Mouse (Mus musculus) hindbrain, embryonic 16.5 days (tissue): ENCODE measurements around the gene Dlx3. TPM values are rescaled to one million over a fixed set of nuclear protein-coding genes. Genes with fewer than 3 reads are reported as not detected.

ENCODE experiments used
- ATAC-seq: fragments of 200-750 bp; cut with Nextera tagmentation; 2 replicates; pipeline ENCODE4 v1.8.0; 2017; ENCODE audit warnings: moderate TSS enrichment, moderate library complexity
- H3K27ac ChIP-seq: fragments of 300-500 bp; sonication (generic); 2 replicates; pipeline ENCODE4 v1.5.1; 2014; ENCODE audit warnings: low read depth, mild to moderate bottlenecking, control low read depth, low read length, moderate library complexity
- H3K27me3 ChIP-seq: fragments of 300-500 bp; sonication (generic); replicated peaks from 2 replicates; pipeline ENCODE4 v1.6.1; 2014; ENCODE audit warnings: low read length; ENCODE audit not compliant: control insufficient read depth, insufficient read depth
- H3K36me3 ChIP-seq: fragments of 300-500 bp; sonication (generic); 2 replicates; pipeline ENCODE4 v1.6.1; 2014; ENCODE audit warnings: mild to moderate bottlenecking, low read length, moderate library complexity, mixed read lengths; ENCODE audit not compliant: control insufficient read depth, insufficient read depth
- H3K4me1 ChIP-seq: fragments of 300-500 bp; sonication (generic); 2 replicates; pipeline ENCODE4 v1.6.1; 2014; ENCODE audit warnings: low read depth, low read length; ENCODE audit not compliant: control insufficient read depth, insufficient read depth
- H3K4me2 ChIP-seq: fragments of 300-500 bp; sonication (generic); 2 replicates; pipeline ENCODE4 v1.6.1; 2014; ENCODE audit warnings: mild to moderate bottlenecking, low read length, control low read depth, moderate library complexity
- H3K4me3 ChIP-seq: fragments of 300-500 bp; sonication (generic); 2 replicates; pipeline ENCODE4 v1.5.1; 2014; ENCODE audit warnings: mild to moderate bottlenecking, low read length, control low read depth, moderate library complexity
- H3K9ac ChIP-seq: fragments of 300-500 bp; sonication (generic); 2 replicates; pipeline ENCODE4 v1.6.1; 2014; ENCODE audit warnings: low read depth, mild to moderate bottlenecking, control low read depth, low read length, moderate library complexity
- H3K9me3 ChIP-seq: fragments of 300-500 bp; sonication (generic); 2 replicates; pipeline ENCODE4 v1.6.1; 2014; ENCODE audit warnings: mild to moderate bottlenecking, low read length, moderate library complexity; ENCODE audit not compliant: control insufficient read depth
- WGBS: fragments of 180-500 bp; shearing (Covaris S2); extraction: QIAGEN DNeasy Blood & Tissue Kit; methylation state at CpG from one replicate; pipeline ENCODE4 v1.1.7; 2014; 5-methylcytosine and 5-hydroxymethylcytosine counted together
- polyA plus RNA-seq: library from polyadenylated mRNA; unstranded; fragments of >200 nt; fragmentation: Nextera tagmentation; extraction: Ambion mirVana; gene quantifications from 2 replicates; pipeline ENCODE4 v1.2.1, GENCODE M21; 2015

The Dlx3 gene
- polyA plus RNA-seq, 1 experiment from 2014 or later: 0.19 TPM

DNA sequence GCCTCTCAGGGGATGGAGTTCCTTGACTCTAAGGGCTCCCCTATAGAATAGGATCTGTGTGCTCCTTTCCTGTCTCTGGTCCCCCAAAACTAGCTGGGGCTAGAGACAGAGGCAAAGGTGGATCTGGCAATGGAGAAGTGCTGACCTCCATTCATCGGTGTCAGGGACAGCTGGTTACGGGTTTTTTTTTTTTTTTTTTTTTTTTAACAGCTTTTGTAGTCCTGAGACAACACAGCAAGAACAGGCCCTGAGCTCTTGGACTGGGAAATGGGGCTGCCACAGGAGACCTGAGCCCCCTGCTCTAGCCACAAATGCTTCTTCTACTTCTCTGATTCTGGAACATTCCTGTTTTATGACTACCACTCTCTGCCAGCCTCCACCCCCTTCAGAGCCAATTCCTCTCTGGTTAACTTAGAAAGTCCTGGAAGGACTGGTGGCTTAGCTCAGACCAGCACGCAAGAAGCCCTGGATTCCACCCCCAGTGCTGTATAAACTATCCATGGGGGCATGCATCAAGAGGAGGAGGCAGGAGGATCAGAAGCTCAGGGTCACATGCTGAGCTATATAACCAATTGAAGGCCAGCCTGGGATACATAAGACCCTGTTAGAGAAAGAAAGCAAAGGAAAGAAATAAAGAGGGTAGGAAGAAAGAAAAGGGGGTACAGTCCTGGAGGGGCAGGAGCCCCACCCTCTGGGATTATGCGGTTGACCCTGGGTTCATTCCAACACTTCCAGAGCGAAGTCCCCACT, 21.4 kb upstream of the Dlx3 start:
- WGBS: 74% methylated on average over 5 of the region's 5 CpGs
- no peak overlapping the region for H3K4me2 ChIP-seq

DNA sequence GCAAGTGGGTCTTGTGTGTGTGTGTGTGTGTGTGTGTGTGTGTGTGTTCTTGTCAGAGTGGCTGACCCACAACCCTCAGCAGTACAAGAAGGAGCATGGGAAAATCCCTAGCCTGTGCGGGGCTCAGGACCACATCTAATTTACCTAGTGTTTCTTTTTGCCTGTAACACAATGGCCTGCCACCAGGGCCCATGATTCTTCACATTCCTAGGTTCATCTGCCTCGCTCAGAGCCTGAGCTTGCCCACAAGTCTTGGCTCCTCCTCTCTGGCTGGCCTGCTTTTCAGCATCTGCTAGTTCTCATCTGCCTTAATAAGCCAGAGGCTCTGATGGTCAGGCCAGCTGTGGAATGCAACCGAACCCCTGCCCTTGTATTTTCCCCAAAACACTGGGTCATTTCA, 19.5 kb upstream of the Dlx3 start:
- H3K36me3 ChIP-seq: no peaks in the 10 kb centered on the region
- H3K4me1 ChIP-seq: peaks cover under 1% of the 10 kb centered on the region
- no peaks in the 10 kb centered on the region for H3K9me3 ChIP-seq
- no peak for ATAC-seq
- no peak overlapping the region for H3K9ac ChIP-seq
- no peak overlapping the region for H3K4me3 ChIP-seq
- WGBS: 27% methylated on average over 3 of the region's 3 CpGs
- no peak overlapping the region for H3K4me2 ChIP-seq
- H3K27ac ChIP-seq: no peak overlapping the region
- peaks cover 2% of the 10 kb centered on the region for H3K27me3 ChIP-seq

More for the DNA sequence above, 21.4 kb upstream of the Dlx3 start:
- Histone ChIP-seq H3K9me3 (no peaks in the 10 kb centered on the region), H3K27ac (no peak overlapping the region), H3K27me3 (peaks cover 2% of the 10 kb centered on the region), H3K4me3 (no peak overlapping the region), H3K36me3 (no peaks in the 10 kb centered on the region), H3K9ac (no peak overlapping the region), H3K4me1 (no peaks in the 10 kb centered on the region)
- ATAC-seq: no peak

DNA sequence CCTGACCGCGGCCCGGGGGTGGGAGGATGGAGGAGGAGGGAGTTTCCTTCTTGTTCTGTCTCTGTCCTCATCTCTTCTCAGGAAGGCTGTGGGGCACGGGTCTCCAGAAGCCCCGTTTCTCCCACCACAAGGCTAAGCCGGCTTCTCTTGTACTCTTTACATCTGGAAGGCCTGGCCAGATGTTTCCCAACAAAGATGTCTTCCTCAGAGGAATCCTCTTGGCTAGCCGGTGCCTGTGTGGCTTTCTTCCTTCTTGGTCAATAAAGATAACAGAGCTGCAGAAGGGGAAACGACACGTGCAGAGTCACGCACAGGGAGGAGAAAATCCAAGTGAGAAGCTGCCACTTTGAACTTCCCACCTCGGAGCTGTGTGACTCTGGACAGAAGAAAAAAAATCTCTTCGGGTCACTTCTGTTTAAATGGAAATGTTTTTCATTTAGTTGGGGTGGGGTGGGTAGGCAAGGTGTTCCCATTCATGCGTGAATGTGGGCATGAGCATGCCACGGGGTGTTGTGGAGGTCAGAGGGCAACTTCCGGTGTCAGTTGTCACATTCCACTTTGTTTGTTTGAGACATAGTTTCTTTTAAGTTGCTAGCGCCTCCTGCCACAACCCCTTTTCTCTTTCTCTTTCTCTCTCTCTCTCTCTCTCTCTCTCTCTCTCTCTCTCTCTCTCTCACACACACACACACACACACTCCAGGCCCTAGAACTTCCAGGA, 18.7 kb upstream of the Dlx3 start:
- H3K4me1 ChIP-seq: peaks cover 5% of the 10 kb centered on the region
- no peak for ATAC-seq

DNA sequence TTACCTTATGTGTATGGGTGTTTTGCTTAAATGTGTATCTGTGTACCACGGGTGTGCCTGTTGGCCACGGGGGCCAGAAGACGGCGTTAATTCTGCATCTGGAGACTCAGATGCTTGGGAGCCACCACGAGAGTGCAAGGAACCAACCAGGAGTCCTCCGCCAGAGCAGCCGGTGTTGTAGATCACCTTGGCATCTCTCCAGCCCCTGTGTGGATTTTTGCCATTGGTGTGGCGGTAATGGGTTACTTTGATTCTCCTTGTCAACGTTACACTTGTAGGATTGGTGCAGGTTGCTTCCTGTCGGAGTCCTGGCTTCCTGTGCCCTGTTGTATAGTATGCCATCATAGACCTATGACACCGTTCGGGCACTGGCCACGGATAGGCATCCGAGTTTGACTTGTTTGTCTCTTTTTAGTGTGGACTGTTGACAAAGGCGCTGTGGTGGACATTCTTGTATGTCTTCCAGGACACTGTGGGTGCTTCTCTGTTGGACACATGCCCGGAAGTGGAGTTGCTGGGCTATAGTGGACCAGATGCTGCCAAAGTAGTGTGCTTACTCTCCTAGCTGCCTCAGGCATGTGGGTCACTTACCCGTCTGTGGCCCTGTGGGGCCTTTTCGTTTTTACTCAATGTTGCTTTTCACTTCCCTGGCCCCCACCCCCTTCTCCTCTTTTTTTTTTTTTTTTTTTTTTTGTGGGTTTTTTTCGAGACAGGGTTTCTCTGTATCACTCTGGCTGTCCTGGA, 17.6 kb upstream of the Dlx3 start:
- Histone ChIP-seq H3K4me2 (no peak overlapping the region), H3K36me3 (no peaks in the 10 kb centered on the region), H3K27me3 (peaks cover 2% of the 10 kb centered on the region), H3K4me1 (peaks cover 10% of the 10 kb centered on the region), H3K27ac (no peak overlapping the region), H3K9me3 (no peaks in the 10 kb centered on the region), H3K9ac (no peak overlapping the region), H3K4me3 (no peak overlapping the region)
- ATAC-seq: 0 out of 2 replicates have a peak, but pooled peaks have one; percentile 29
- WGBS: 79% methylated on average over 19 of the region's 19 CpGs

More for the DNA sequence above, 18.7 kb upstream of the Dlx3 start:
- H3K27me3 ChIP-seq: peaks cover 2% of the 10 kb centered on the region
- H3K36me3 ChIP-seq: no peaks in the 10 kb centered on the region
- H3K9me3 ChIP-seq: no peaks in the 10 kb centered on the region
- WGBS: 20% methylated on average over 16 of the region's 16 CpGs
- no peak overlapping the region for H3K4me3 ChIP-seq
- no peak overlapping the region for H3K9ac ChIP-seq
- no peak overlapping the region for H3K4me2 ChIP-seq
- H3K27ac ChIP-seq: no peak overlapping the region

DNA sequence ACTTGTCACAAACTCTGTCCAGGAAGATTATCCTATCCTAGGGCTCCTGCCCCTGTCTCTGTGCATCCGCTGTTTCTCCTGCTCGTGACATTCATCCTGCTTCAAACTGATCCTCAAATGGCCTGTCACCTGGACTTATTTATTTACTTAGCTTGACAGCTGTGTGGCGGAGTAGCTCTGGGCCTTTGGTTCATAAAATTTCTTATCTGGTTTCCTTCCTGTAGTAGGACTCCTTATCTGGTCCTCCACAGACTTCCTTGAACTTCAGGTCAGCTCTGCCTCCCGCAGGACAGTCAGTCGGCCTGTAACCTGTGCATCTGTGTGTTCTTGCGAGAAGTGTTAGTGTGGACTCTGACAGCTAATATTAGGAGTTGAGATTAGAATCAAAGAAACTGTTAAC, 15.7 kb upstream of the Dlx3 start:
- Histone ChIP-seq H3K9ac (no peak overlapping the region), H3K4me3 (no peak overlapping the region), H3K36me3 (no peaks in the 10 kb centered on the region), H3K4me1 (peaks cover 10% of the 10 kb centered on the region), H3K9me3 (no peaks in the 10 kb centered on the region), H3K27ac (no peak overlapping the region), H3K4me2 (no peak overlapping the region), H3K27me3 (peaks cover 2% of the 10 kb centered on the region)
- WGBS: 73% methylated on average over 6 of the region's 6 CpGs
- no peak for ATAC-seq

DNA sequence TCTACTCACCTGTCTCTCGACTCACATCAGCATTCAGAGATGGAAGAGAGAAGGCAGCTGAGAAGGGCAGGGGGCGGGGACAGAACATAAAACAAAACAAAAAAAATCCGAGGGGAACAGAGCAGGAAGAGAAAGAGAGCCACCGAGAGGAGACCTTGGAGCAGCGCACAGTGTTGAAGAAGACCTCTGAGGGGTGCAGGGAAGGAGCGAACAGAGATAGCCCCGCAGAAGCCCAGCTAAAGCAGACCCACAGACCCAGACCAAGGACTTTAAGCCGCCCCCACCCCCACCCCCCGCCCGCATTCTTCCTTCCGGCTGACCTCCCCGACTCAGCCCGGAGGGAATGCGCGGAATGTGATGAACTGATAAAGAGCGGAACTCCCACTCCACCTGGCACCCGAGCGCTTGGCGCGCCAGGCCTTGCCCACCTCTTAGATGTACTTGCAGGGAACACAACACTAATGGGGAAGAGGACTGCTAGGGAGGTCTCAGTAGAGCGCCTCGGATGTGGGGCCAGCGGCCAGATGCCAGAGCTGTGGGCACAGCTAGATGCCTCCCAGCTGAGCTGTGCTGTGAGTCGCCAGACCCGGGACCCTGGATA, 14.5 kb upstream of the Dlx3 start:
- 4% methylated on average over 25 of the region's 25 CpGs for WGBS
- Histone ChIP-seq H3K9ac (no peak overlapping the region), H3K27ac (no peak overlapping the region), H3K36me3 (no peaks in the 10 kb centered on the region), H3K4me2 (peak overlapping the region; percentile 39), H3K27me3 (peaks cover 2% of the 10 kb centered on the region), H3K4me1 (peaks cover 10% of the 10 kb centered on the region), H3K9me3 (no peaks in the 10 kb centered on the region), H3K4me3 (no peak overlapping the region)
- ATAC-seq: no peak

DNA sequence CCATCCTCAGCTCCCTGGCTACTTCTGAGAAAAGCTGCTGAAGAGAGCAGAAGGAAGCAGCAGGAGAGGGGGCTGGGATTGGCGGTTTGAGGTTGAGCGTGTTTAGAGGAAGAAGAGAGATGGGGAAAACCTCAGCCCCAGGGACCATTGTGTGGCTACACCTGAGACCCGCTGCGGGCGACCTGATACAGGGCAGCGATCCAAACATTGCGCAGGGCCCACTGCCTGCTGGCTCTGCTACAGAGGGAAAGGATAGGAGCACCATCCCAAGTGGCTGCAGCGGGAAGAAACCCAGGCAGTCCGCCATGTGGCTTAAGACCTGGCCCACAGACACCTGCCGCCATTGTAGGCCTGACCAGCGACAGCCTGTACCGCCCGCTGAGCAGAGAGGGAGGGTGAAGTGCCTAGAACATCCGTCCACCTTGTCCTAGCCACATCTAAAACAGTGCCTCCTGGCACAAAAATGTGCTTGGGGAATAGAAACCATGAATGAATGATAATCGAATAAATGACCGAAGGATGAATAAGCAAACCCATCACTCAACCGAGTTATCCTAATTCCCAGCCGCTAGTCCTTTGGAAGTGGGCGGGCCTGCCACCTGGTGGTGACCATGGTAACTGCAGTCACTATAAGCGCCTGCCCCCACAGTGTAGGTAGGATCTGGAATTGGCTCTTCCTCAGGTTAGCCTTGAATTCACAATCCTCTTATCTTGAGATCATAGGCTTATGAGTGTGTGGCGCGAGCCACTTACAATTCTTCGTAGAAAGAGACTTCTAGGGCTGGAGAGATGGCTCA, 13.3 kb upstream of the Dlx3 start:
- no peaks in the 10 kb centered on the region for H3K9me3 ChIP-seq
- no peak overlapping the region for H3K27ac ChIP-seq
- H3K4me1 ChIP-seq: peaks cover 10% of the 10 kb centered on the region
- ATAC-seq: peak; percentile 87
- H3K4me2 ChIP-seq: peak overlapping the region; percentile 37
- no peaks in the 10 kb centered on the region for H3K36me3 ChIP-seq
- H3K9ac ChIP-seq: no peak overlapping the region; the same call in 1 of the 2 replicates
- no peak overlapping the region for H3K4me3 ChIP-seq
- WGBS: 27% methylated on average over 23 of the region's 23 CpGs
- H3K27me3 ChIP-seq: no peaks in the 10 kb centered on the region

DNA sequence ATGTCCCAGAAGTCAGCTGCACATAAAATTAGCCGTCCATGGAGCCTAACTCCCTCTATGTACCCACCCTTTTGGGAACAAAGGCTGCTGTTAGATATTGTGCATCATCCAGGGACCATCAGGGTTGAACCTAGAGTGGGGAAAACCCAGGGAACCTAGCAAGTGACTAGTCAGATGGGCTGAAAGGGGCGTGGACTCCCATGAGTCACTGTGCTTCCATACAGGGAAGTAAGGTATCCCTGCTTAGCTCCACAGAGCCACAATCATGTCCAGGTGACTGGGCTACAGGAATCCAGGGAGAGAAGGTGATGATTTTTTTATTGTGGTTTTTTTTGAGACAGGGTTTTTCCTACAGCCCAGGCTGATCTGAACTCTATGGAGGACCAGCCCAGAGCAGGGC, 10.9 kb upstream of the Dlx3 start:
- Histone ChIP-seq H3K4me1 (peaks cover 10% of the 10 kb centered on the region), H3K9ac (no peak overlapping the region), H3K27me3 (no peaks in the 10 kb centered on the region), H3K4me3 (no peak overlapping the region), H3K27ac (no peak overlapping the region), H3K36me3 (no peaks in the 10 kb centered on the region), H3K4me2 (no peak overlapping the region), H3K9me3 (no peaks in the 10 kb centered on the region)
- 82% methylated on average over 2 of the region's 2 CpGs for WGBS
- no peak for ATAC-seq
